Mouse (Mus musculus) layer of hippocampus, postnatal 10 days (tissue): ENCODE measurements around the gene Zfp62. TPM values are rescaled to one million over a fixed set of nuclear protein-coding genes. Genes with fewer than 3 reads are reported as not detected.

Source experiments
- DNase-seq, 2 experiments: peaks; one replicate each; pipeline ENCODE4 v3.0.0; 2021; ENCODE audit warnings: low spot score in 2 of 2
- total RNA-seq, 2 experiments: library from RNA; stranded (reverse); gene quantifications; 2 replicates each; pipeline ENCODE4 v1.2.3; 2021

Zfp62 gene
- total RNA-seq, 2 experiments from 2014 or later: 33.9 to 36.4 TPM

GRCm38 (mm10) chr11:49203771-49204497 lies 842 bp downstream of the Zfp62 start:
- peak in 1 of 2 experiments; percentile 29 for DNase-seq

- no peak for DNase-seq
Measured at GRCm38 (mm10) chr11:49205080-49205590, 2.0 kb downstream of the Zfp62 start.

- no peak for DNase-seq
Measured at GRCm38 (mm10) chr11:49207495-49207894, 4.4 kb downstream of the Zfp62 start.

- DNase-seq: no peak
Measured at GRCm38 (mm10) chr11:49212577-49212976, 9.5 kb downstream of the Zfp62 start.

- DNase-seq: no peak
Measured at GRCm38 (mm10) chr11:49213505-49213904, 10.4 kb downstream of the Zfp62 start.

GRCm38 (mm10) chr11:49219271-49219670 lies 16.2 kb downstream of the Zfp62 start:
- no peak for DNase-seq

- DNase-seq: no peak
Measured at GRCm38 (mm10) chr11:49224455-49224854, 21.4 kb downstream of the Zfp62 start.

GRCm38 (mm10) chr11:49232781-49233180 lies 29.7 kb downstream of the Zfp62 start:
- DNase-seq: no peak

- no peak for DNase-seq
Measured at GRCm38 (mm10) chr11:49235459-49236207, 32.5 kb downstream of the Zfp62 start.

GRCm38 (mm10) chr11:49236891-49237290 lies 33.8 kb downstream of the Zfp62 start:
- no peak for DNase-seq

- DNase-seq: no peak
Measured at GRCm38 (mm10) chr11:49237532-49237931, 34.4 kb downstream of the Zfp62 start.

- DNase-seq: no peak
Measured at GRCm38 (mm10) chr11:49240310-49240709, 37.2 kb downstream of the Zfp62 start.

GRCm38 (mm10) chr11:49240874-49241273 lies 37.8 kb downstream of the Zfp62 start:
- DNase-seq: no peak

- no peak for DNase-seq
Measured at GRCm38 (mm10) chr11:49241471-49241870, 38.4 kb downstream of the Zfp62 start.

- no peak for DNase-seq
Measured at GRCm38 (mm10) chr11:49242944-49243626, 40.0 kb downstream of the Zfp62 start.

- DNase-seq: peak; percentile 86 to 91
Measured at GRCm38 (mm10) chr11:49243727-49244594, 40.9 kb downstream of the Zfp62 start, which contains the start of gene Mgat1. Mgat1 (plus strand) TSS chr11:49244191.

GRCm38 (mm10) chr11:49244595-49244930 lies 41.5 kb downstream of the Zfp62 start:
- no peak for DNase-seq

GRCm38 (mm10) chr11:49245176-49245575 lies 42.1 kb downstream of the Zfp62 start:
- no peak for DNase-seq

- DNase-seq: no peak
Measured at GRCm38 (mm10) chr11:49245634-49246415, 42.7 kb downstream of the Zfp62 start.

GRCm38 (mm10) chr11:49246523-49246922 lies 43.4 kb downstream of the Zfp62 start:
- DNase-seq: no peak
